Mouse (Mus musculus): ENCODE measurements at regions not wholly inside any gene's neighbourhood (a gene's known extent, or its start where the extent isn't known, plus 50 kb on each side); places are given as distances from the start of the nearest gene placed in this dataset.
A peak's percentile ranks its signal among the peaks of the same experiment; 100 is the strongest.
"Not testable (repeated sequence)": the region's sequence is repeated elsewhere in the genome, so short reads cannot be mapped to it uniquely, and the experiment has no call there.

DNA sequence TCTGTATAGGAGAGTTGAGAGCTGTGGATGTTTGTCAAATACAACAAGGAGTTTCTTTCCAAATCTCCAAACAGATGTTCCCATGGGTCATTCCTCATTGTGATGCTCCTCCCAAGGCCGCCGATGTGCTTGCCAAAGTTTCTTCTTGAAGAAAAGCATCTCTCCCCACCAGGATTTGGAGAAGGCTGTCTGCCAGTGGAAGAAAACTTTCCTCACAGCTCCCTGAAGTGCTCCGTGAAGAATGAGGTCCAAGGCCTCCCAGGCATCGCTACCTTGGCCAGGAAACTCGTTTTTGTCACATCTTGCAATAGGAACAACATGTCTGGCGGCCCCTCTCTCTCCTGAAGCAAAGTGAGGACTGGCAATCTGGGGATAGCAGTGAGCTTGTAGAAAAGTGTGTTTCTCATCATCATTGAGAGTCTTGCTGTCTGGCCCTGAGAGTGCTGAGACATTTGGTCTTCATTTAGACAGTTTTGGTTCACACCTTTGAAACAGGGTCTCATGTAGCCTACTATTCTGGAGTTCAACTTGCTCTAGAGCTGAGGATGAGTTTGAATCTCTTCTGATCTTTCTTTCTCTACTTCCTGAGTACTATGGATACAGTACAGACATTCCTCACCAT, 386.9 kb upstream of the Klhl29 start:
- peak; percentile 15 for DNase-seq (ENCODE audit: low spot score)

DNA sequence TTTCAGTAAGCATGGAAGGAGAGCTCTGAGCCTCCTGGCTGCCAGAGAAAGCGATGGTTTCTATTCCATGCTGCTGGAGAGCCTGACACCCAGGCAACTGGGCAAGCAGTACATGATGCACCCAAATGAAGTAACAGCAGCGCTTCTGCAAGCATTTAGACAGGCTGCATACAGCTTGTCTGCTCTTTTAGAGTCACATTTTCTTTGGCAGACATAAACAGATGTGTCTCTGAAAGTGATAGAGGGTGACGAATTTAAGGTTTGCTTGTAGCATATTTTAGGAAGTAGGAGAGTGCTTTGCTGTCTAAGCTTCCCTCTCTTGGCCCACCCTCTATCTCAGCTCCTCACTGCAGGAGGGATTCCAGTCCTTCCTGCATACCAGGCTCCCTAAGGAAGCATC, 384.0 kb upstream of the Klhl29 start:
- DNase-seq (ENCODE audit: low spot score), result no peak

DNA sequence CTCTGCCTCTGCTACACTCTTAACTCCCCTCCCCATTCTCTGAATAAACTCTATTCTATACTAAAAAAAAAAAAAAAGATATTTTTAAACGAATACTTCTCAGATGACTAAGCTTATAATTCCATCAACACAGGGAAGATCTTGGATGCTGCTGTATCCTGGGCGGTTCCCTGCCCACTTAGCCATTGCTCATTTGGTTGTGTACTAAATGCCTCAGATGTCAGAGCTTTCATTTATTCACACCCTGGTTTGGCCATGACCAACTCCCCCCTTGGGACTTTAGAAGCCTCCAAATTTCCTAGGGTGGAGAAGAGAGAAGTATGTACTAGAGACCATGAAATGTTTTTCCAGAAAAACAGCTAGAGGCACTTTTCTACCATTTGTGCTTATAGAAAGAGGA, 382.3 kb upstream of the Klhl29 start:
- DNase-seq (ENCODE audit: low spot score), result no peak

DNA sequence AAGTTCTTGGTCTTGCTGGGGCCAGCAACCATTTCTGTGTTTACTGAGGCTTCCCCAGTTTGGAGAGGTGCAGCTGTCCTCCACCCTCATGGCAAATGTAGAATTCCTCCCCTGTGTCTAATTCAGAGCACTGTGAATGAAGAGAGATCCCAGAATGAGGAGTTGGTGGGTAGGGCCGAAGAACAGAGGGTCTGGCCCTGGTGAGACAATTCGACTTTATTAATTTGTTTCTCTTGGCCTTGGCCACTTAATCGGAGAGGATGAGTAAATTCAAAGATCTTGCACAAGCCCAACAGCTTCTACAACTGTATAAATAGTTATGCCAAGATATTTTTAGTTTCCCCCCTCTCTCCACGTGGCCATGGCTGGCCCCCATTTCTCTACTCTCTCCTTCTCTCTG, 381.9 kb upstream of the Klhl29 start:
- DNase-seq (ENCODE audit: low spot score), result no peak

DNA sequence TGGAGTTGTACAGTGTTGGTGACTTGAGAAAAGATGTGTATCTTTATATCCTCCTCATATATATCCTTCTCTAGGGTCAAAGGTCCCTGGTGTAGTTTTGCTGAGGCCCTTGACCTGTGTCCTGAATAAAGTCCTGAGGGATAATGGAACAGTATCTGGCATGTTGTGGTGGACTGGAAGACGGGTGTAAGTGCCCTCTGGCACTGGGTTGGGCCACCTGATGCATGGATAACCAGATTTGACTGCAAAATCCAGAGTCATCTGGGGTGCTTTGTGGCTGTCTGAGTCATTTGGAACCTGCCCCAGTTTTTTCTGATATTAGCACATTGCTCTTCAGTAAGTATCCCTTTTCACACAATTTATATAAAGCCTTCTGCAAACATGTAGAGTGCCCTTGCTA, 378.3 kb upstream of the Klhl29 start:
- no peak for DNase-seq (ENCODE audit: low spot score)

DNA sequence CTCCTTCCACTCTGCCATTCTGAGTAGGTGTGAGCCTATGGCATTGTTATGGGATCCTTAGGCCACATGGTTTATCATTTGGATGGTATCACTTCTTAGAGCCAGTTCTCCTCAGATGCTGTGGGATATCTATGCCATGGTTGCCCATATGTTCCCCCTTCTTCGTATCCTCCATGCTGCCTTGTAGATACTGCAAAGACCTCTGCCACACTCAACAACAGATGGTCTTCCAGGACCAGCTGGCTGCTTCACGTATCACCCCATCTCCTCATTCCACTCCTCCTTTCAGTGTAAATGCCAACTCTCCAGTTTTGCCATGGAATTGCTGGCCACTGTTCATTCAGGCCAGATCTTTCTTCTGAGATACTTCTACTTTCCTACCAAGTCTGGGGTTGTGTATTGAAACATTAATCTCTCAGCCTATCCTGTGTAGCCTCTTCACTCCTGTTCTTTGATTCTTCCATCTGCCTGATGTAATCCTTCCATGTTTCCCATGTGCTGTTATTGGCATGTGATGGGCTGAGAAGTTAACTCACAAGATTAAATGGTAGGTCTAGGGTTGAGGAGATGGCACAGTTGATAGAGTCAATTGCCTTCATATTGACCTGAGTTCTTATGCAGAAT, 368.7 kb upstream of the Klhl29 start:
- no peak for DNase-seq (ENCODE audit: low spot score)

DNA sequence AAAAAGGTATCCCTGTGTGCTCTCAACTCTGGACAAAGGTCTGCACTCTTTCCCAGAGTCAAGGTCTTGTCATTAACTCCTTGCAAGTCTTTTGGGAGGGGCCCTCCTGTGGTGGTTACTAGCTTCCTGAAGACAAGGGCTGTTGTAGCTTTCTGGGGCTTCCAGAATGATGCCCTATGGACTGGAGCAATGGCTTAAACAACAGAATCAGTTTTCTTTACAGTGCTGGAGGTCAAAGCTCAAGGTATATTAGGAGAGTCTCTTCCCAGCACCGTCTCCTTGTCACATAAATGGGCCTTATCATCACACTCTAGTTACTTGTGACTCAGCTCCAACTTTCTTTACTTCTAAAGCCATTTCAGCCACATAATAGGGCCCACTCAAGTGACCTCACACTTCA, 360.6 kb upstream of the Klhl29 start:
- no peak for DNase-seq (ENCODE audit: low spot score)

DNA sequence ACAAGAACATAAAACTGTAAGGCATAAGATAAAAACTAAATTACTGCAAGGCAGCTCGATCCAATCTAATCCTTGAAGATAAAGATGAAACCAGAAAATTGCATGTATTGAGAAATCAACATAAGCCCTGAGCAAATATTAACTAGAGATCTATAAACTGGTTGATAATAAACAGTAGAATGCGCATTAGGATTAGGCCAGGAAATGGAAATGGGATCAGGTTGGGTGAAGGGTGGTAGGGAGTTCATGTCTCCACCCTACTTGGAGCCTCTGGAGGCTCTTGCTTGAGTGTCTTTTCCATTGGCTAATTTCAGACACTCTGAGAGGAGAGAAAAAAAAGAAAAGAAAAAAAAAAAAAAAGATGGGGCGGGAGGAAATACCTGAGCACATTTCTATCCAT, 359.4 kb upstream of the Klhl29 start:
- no peak for DNase-seq (ENCODE audit: low spot score)

DNA sequence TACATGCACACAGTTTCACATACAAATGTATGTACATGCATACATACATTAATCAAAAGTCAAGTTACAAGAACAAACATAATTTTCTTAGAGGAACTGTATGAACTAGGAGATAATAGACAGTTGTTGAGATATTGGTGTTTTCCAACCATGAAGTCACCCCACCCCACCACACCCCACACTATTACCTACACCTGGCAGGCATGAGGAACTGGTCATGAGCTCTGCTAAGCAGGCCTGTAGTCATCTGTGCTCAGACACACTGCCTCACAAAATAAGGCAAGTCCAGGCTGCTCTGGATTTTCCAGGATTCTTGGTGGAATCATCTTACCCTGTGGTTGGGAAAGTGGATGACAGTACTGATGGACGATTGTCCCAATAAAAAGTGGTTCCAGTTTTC, 347.6 kb upstream of the Klhl29 start:
- no peak for DNase-seq (ENCODE audit: low spot score)

DNA sequence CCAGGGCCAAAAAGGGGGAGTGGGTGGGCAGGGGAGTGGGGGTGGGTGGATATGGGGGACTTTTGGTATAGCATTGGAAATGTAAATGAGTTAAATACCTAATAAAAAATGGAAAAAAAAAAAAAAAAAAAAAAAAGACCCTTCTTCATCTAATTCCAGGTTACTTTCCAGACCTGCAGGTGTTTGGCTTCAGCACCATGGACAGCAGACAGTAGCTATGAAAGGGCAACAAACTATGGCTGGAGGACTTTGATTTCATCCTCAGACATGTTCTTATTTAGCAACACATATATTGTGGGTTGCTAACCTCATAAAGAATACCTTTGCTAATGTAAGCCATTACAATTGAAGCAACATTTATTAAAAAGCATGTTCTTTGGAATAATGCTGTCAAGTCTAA, 342.0 kb upstream of the Klhl29 start:
- not testable (repeated sequence) for DNase-seq (ENCODE audit: low spot score)

DNA sequence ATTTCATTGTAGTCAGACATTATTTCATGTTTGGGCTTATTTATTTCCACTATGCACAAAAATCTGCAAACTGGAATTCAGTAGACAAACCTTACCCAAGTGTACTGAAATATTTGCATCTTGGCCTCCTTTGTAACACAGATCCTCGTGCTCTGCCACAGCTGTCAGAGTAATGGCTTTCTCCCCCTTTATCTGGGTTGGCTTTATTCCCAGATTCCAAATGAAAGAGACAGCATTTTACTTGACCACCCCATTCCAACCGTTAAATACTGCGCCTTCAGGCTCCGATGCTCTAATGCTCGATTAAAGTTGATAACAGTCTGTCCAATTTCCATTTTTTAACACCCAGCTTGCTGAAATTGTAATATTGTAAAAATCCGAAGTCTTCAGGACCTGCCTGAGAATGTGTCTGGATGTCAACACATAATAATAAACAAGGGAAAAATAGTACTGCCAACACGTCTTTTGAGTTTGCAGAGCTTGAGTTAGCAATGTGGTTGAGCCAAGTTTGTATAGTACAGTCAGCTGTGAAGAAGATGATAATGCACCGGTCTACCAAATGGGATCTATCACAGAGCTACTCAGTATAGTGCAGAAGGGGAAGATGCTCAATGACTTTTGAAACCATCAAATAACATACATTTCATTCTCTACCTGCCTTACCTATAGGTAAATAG, 323.4 kb upstream of the Klhl29 start:
- no peak for DNase-seq (ENCODE audit: low spot score)

DNA sequence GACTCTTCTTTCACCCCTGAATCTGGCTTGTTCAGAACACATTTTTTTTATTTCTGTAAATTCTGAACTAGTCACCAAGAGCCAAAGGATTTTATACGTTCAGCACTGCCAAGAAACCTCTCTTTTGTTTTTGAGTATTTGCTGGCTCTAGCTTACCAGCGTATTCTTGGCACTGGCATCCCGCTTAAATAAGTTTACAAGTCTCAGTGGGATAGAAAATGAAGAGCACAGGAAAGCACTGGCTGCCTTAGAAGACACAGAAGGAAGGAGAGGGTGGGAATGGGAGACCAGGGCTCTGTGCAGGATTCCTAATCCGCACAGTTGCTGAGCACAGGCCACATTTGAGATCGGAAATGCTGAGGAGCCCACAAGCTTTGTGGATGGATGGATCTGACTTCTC, 306.7 kb upstream of the Klhl29 start:
- DNase-seq (ENCODE audit: low spot score), result no peak

DNA sequence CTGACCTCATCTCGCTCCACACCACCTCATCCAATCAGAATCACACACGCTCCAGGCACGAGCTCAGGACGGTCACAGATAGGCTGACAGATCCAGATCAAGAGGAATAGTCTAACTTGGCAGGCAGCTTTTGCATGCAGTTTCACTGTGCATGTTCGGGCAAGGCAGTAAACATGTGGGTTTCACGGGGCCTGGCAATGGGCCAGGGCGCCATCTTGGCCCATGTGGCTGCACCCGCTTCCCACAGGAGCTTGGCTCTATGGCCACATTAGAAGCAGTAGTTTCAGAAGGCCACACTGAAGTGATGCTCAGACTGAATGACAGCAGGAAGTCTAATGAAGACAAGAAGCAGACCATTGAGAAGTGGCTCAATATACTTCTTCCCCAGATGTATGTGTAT, 302.6 kb upstream of the Klhl29 start:
- DNase-seq (ENCODE audit: low spot score), result not testable (repeated sequence)

DNA sequence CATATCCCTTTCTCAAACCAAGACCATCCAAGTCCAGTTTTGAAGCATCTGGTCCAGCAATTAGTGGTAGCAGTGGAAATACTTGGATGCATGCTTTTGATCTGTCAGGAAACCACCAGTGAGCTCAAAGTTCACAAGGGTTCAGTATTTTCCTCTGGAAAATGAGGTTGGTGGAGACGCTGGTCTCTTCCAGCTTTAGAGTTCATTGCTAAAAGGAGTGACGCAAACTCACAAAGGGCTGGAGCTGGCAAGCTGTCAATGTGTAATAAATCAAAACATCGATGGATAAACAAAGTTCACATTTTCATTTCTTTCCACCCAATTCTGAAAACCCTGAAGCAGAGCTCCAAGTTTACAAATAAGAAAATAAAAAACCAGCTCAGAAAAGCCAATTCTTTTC, 293.0 kb upstream of the Klhl29 start:
- no peak for DNase-seq (ENCODE audit: low spot score)

DNA sequence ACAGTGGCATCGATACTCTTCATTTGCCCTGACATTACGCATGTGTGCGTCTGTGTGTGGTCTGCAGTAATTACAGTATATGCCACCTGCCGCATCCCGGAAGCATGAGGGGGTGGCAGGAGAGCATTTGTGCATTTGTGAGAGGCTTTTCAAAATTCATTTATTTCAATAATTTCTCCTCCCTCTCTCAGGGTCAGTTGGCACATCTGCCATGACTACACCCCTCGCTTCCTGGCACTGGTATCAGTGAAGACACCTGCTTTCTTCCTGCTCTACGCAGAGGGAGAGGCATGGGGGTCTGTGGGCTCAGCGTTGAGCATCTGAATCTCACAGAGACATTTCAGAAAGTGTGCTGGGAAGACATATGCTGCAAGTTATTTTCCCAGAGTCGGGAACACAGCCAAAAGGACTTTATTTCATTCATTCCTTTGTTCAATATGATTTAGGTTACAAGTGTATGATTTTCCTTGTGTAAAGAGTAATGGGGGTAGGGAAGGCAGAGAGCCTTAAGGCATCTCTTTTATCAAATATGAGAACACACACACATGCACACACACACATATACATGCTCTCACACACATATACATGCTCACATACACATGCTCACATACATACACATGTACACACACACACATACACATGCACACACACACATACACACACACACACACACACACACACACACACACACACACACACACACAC, 262.2 kb upstream of the Klhl29 start:
- DNase-seq (ENCODE audit: low spot score), result no peak

DNA sequence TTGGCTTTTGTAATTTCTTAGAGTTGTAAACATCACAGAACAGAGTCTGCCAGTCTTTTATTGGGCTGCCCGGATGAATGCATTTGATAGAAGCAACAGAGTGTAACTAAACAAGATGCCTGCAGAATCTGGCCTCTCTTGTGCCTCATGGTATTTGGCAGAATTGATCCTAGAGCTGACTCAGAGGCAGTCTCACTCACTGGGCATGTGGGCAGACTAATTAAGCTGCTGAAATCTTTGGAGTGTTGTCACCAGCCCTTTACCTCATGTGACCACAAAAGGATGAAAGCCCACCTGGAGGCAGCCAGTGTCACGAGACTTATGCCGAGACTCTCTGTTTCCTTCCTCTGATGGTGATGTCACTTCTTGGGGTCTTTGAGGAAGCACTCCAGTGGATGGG, 258.5 kb upstream of the Klhl29 start:
- no peak for DNase-seq (ENCODE audit: low spot score)

DNA sequence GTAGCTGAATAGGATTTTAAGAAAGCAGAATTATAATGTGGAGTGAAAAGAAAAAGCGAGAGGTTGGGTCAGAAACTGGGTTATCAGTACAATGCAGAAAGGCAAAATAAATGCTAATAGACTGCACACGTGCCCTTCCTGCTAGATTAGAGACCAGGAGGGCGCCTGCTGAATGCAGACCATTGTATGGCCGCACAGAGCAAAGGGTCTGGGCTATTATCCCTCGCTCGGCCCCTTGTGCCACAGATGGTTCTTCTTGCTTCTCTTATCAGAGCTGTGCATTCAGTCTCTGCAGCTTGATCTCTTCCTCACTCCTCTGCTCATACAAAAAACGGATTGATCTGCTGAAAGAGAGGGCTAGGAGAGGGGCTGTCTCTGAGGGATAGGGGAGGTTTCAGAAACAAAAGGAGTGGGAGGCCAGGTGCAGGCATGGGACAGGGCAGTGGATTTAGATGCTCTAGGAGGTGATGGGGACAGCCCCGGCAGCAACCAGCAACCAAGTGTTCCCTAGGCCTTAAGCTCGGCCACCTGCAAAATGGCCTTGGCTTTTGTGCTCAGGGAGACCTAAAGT, 225.7 kb upstream of the Klhl29 start:
- DNase-seq (ENCODE audit: low spot score), result no peak

DNA sequence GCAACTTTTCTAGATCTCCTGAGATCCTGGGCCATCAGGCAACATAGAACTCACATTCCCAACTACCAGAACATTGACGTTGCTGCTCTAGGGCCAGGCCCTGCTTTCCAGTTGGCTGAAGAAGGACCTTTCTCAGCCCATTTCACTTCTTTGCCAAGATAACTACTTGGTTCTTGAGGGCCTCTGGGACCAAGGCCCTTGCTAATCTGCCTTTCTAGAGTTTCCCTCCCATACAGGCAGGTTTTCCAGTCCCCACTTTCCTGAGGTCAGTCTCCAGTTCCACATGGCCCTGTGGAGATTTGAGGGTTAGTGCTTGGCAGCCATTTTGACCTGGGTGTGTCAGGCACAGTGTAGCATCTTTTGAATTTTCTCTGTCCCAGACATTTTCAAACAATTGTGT, 223.9 kb upstream of the Klhl29 start:
- no peak for DNase-seq (ENCODE audit: low spot score)

DNA sequence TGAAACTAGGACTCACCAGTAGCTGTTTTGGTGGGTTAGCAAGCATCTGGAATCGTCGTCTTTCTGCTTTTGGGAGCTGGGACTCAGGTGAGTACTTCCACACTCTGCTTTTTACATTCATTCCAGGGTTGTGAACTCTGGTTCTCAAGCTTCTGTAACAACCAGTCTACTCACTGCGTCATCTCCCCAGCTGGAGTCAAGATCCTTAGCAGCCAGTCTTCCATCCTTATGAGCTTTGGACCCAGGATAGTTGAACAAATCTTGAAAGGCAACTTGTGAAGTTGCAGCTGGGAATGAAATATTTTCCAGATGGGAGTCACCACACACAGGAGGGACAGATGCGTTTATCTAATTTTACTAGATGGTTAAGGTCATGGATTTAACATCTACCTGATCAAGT, 223.5 kb upstream of the Klhl29 start:
- DNase-seq (ENCODE audit: low spot score), result no peak

DNA sequence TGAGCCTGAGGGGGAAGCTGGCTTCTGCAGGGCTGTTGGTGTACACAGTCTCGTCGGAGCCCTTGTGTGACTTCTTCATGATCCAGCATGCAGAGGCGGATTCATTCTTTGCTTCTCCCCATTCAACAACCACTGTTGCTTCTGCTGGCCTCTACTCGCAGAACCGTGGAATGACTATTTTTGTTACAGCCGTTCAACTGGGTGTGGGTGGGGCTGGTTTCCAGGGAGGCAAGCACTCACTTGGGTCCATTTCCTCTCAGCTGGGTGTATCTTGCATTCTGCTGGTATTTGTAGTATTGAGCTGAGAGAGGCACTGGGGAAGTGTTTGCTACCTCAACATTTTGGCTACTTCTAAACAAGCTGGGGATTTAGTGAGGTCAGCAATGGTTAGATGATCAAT, 197.3 kb upstream of the Klhl29 start:
- no peak for DNase-seq (ENCODE audit: low spot score)

DNA sequence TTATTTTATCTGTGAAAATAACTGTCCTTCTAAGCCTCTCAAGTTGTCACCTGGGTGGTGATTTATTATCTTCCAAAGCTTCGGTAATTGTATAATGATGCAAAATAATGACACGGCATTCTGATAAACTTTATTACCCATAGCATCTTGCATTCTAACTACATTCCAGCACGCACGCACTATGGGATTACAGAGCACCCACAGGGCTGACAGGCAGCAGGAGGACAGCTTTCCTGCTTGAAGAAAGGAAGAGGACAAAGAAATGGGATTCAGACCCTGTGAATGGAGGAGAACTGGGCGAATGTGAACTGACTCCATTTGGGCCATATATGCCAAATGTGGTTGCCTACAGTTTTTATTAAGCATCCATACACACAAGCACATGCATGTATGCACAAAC, 193.5 kb upstream of the Klhl29 start:
- DNase-seq (ENCODE audit: low spot score), result no peak

DNA sequence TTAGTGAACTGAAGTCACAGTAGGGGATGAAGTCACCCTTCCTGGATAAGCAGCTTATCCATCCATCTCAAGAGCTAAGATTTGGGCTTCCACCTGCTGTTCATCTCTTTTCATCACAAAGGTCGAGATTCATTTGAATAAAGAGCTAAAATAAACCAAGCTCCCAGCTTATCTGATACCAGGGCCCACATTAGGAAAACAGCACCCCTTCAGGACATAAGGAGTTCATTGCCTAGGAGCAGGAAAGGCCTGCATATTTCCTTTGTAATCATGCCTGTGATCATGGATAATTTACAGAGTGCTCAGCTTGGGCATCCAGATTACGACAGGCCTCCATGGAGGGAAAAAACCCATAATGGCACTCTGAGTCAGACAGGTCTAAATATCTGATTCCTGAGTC, 190.7 kb upstream of the Klhl29 start:
- DNase-seq (ENCODE audit: low spot score), result no peak

DNA sequence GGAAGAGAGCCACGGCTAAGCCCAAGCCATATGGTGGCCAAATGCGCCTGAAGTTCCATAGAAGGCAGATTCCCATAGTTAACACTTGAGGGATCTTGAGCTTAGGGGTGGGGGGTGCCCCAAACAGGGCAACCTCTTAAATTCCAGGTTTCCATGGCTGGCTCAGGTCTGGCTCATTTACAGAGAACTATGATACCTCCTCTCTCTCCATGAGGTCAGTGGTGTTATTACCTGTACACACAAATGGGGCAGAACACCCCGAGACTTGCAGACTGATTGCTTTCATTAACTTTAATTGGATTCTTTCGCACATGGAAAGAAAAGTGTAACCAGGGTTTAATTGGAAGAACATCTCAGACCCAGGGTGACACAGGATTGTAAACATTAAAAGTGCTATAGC, 177.1 kb upstream of the Klhl29 start:
- DNase-seq (ENCODE audit: low spot score), result no peak

Data from ovary, postnatal 10 days (tissue).